Mouse (Mus musculus): ENCODE data around the gene Ugt1a6b. TPM values are rescaled to one million over a fixed set of nuclear protein-coding genes. Genes with fewer than 3 reads are reported as not detected.

The Ugt1a6b gene
- polyA plus RNA-seq, 1 experiment from 2014 or later = 3.9 TPM

GRCm38 (mm10) chr1:88211812-88212211 is 108.8 kb downstream of the Ugt1a6b start, which contains the start of gene Ugt1a1:
TSS of gene Ugt1a1 (plus strand) at chr1:88211959.
- WGBS = 63% methylated on average over 8 of the region's 8 CpGs
- H3K9ac ChIP-seq = no peak within 1 kb of the TSS
- no peak within 1 kb of the TSS for H3K4me2 ChIP-seq
- H3K4me1 ChIP-seq = no peaks in the 10 kb centered on the region
- H3K27ac ChIP-seq = no peak within 1 kb of the TSS
- peaks cover 7% of the 10 kb centered on the region; the same call in 1 of the 2 replicates for H3K9me3 ChIP-seq
- no peak within 1 kb of the TSS for H3K4me3 ChIP-seq (replicated peaks)
- H3K36me3 ChIP-seq = no peaks in the 10 kb centered on the region
- no peaks in the 10 kb centered on the region for H3K27me3 ChIP-seq (replicated peaks)
- peak; percentile 19; the same call in 1 of the 2 replicates for ATAC-seq (ENCODE audit: insufficient read depth, low FRiP score, low read depth)

GRCm38 (mm10) chr1:88212341-88213045 is 109.4 kb downstream of the Ugt1a6b start:
- Histone ChIP-seq H3K27ac (no peak overlapping the region), H3K9ac (no peak overlapping the region), H3K9me3 (peaks cover 14% of the 10 kb centered on the region), H3K27me3 (replicated peaks) (no peaks in the 10 kb centered on the region), H3K36me3 (no peaks in the 10 kb centered on the region), H3K4me3 (replicated peaks) (no peak overlapping the region), H3K4me2 (no peak overlapping the region), H3K4me1 (no peaks in the 10 kb centered on the region)
- 0 out of 2 replicates have a peak, but pooled peaks have one; percentile 6 for ATAC-seq (ENCODE audit: insufficient read depth, low FRiP score, low read depth)
- WGBS = 61% methylated on average over 8 of the region's 8 CpGs

GRCm38 (mm10) chr1:88213061-88213460 is 110.0 kb downstream of the Ugt1a6b start:
- no peaks in the 10 kb centered on the region for H3K4me1 ChIP-seq
- H3K4me3 ChIP-seq (replicated peaks) = no peak overlapping the region
- WGBS = 76% methylated on average over 1 of the region's 1 CpGs
- no peak overlapping the region for H3K4me2 ChIP-seq
- no peaks in the 10 kb centered on the region for H3K36me3 ChIP-seq
- ATAC-seq (ENCODE audit: insufficient read depth, low FRiP score, low read depth) = no peak
- H3K9me3 ChIP-seq = peaks cover 16% of the 10 kb centered on the region
- H3K27ac ChIP-seq = no peak overlapping the region
- H3K27me3 ChIP-seq (replicated peaks) = no peaks in the 10 kb centered on the region
- no peak overlapping the region for H3K9ac ChIP-seq

- Histone ChIP-seq H3K9me3 (peaks cover 16% of the 10 kb centered on the region), H3K36me3 (no peaks in the 10 kb centered on the region), H3K4me3 (replicated peaks) (no peak overlapping the region), H3K27me3 (replicated peaks) (no peaks in the 10 kb centered on the region), H3K4me1 (no peaks in the 10 kb centered on the region), H3K4me2 (no peak overlapping the region), H3K27ac (no peak overlapping the region), H3K9ac (no peak overlapping the region)
- ATAC-seq (ENCODE audit: insufficient read depth, low FRiP score, low read depth) = no peak
- 76% methylated on average over 2 of the region's 2 CpGs for WGBS
Observed at GRCm38 (mm10) chr1:88213766-88214461, 110.9 kb downstream of the Ugt1a6b start.

GRCm38 (mm10) chr1:88214462-88214952 is 111.5 kb downstream of the Ugt1a6b start:
- Histone ChIP-seq H3K4me1 (no peaks in the 10 kb centered on the region), H3K27ac (no peak overlapping the region), H3K9ac (no peak overlapping the region), H3K9me3 (peaks cover 16% of the 10 kb centered on the region), H3K36me3 (no peaks in the 10 kb centered on the region), H3K4me3 (replicated peaks) (no peak overlapping the region), H3K27me3 (replicated peaks) (no peaks in the 10 kb centered on the region), H3K4me2 (no peak overlapping the region)
- no peak for ATAC-seq (ENCODE audit: insufficient read depth, low FRiP score, low read depth)
- 74% methylated on average over 2 of the region's 2 CpGs for WGBS

GRCm38 (mm10) chr1:88215466-88216380 is 112.7 kb downstream of the Ugt1a6b start:
- H3K36me3 ChIP-seq = no peaks in the 10 kb centered on the region
- ATAC-seq (ENCODE audit: insufficient read depth, low FRiP score, low read depth) = no peak
- H3K4me2 ChIP-seq = no peak overlapping the region
- H3K9me3 ChIP-seq = peaks cover 16% of the 10 kb centered on the region
- H3K4me1 ChIP-seq = no peaks in the 10 kb centered on the region
- H3K27me3 ChIP-seq (replicated peaks) = no peaks in the 10 kb centered on the region
- no peak overlapping the region for H3K9ac ChIP-seq
- no peak overlapping the region for H3K4me3 ChIP-seq (replicated peaks)
- WGBS = 70% methylated on average over 10 of the region's 10 CpGs
- no peak overlapping the region for H3K27ac ChIP-seq

- no peak for ATAC-seq (ENCODE audit: insufficient read depth, low FRiP score, low read depth)
- H3K36me3 ChIP-seq = no peaks in the 10 kb centered on the region
- no peak overlapping the region for H3K4me3 ChIP-seq (replicated peaks)
- no peak overlapping the region for H3K9ac ChIP-seq
- no peak overlapping the region for H3K27ac ChIP-seq
- H3K4me2 ChIP-seq = no peak overlapping the region
- peaks cover 16% of the 10 kb centered on the region for H3K9me3 ChIP-seq
- no peaks in the 10 kb centered on the region for H3K27me3 ChIP-seq (replicated peaks)
- H3K4me1 ChIP-seq = no peaks in the 10 kb centered on the region
- 60% methylated on average over 2 of the region's 2 CpGs for WGBS
Observed at GRCm38 (mm10) chr1:88216551-88216950, 113.5 kb downstream of the Ugt1a6b start.

- 63% methylated on average over 2 of the region's 2 CpGs for WGBS
- H3K9ac ChIP-seq = no peak overlapping the region
- no peaks in the 10 kb centered on the region for H3K4me1 ChIP-seq
- ATAC-seq (ENCODE audit: insufficient read depth, low FRiP score, low read depth) = no peak
- H3K4me3 ChIP-seq (replicated peaks) = no peak overlapping the region
- no peaks in the 10 kb centered on the region for H3K36me3 ChIP-seq
- H3K4me2 ChIP-seq = no peak overlapping the region
- H3K27ac ChIP-seq = no peak overlapping the region
- peaks cover 16% of the 10 kb centered on the region for H3K9me3 ChIP-seq
- H3K27me3 ChIP-seq (replicated peaks) = no peaks in the 10 kb centered on the region
Observed at GRCm38 (mm10) chr1:88217144-88217543, 114.1 kb downstream of the Ugt1a6b start.

GRCm38 (mm10) chr1:88217576-88217975 is 114.5 kb downstream of the Ugt1a6b start:
- WGBS = 37% methylated on average over 3 of the region's 3 CpGs
- Histone ChIP-seq H3K27ac (no peak overlapping the region), H3K9ac (no peak overlapping the region)

GRCm38 (mm10) chr1:88218051-88218450 is 115.0 kb downstream of the Ugt1a6b start:
- Histone ChIP-seq H3K27me3 (replicated peaks) (no peaks in the 10 kb centered on the region), H3K27ac (no peak overlapping the region), H3K9me3 (peaks cover 16% of the 10 kb centered on the region), H3K4me3 (replicated peaks) (no peak overlapping the region), H3K4me2 (no peak overlapping the region), H3K9ac (no peak overlapping the region), H3K36me3 (no peaks in the 10 kb centered on the region), H3K4me1 (no peaks in the 10 kb centered on the region)
- no peak for ATAC-seq (ENCODE audit: insufficient read depth, low FRiP score, low read depth)
- 74% methylated on average over 9 of the region's 9 CpGs for WGBS

More at GRCm38 (mm10) chr1:88217576-88217975, 114.5 kb downstream of the Ugt1a6b start:
- Histone ChIP-seq H3K4me3 (replicated peaks) (no peak overlapping the region), H3K4me2 (no peak overlapping the region), H3K27me3 (replicated peaks) (no peaks in the 10 kb centered on the region), H3K4me1 (no peaks in the 10 kb centered on the region), H3K9me3 (peaks cover 16% of the 10 kb centered on the region), H3K36me3 (no peaks in the 10 kb centered on the region)
- no peak for ATAC-seq (ENCODE audit: insufficient read depth, low FRiP score, low read depth)

GRCm38 (mm10) chr1:88218591-88218990 is 115.5 kb downstream of the Ugt1a6b start:
- H3K4me3 ChIP-seq (replicated peaks) = no peak overlapping the region
- no peaks in the 10 kb centered on the region for H3K4me1 ChIP-seq
- WGBS = 50% methylated on average over 4 of the region's 4 CpGs
- no peak overlapping the region for H3K27ac ChIP-seq
- H3K27me3 ChIP-seq (replicated peaks) = no peaks in the 10 kb centered on the region
- H3K4me2 ChIP-seq = no peak overlapping the region
- H3K9ac ChIP-seq = no peak overlapping the region
- peaks cover 12% of the 10 kb centered on the region for H3K9me3 ChIP-seq
- no peaks in the 10 kb centered on the region for H3K36me3 ChIP-seq
- no peak for ATAC-seq (ENCODE audit: insufficient read depth, low FRiP score, low read depth)
